In the genomic region with DNA sequence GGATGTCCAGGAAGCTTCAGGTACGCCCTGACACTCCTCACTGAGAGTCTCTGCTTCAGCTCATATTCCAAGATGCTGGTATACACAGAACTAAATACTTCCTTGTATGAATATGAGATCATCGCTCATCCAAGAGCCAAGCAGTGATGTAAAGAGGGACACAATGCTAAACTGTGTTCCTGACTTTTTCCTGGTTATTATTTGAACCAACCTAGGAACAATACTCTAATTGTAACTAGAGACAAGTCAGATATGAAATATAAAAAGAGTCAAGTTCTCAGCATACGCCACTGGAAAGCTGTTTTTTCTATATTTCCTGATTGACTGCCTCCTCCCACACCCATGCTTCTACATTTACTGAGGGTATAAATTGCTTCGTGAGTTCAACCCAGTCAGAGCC, we compare ENCODE assay signal across 21 mouse cellular contexts. TPM values are rescaled to one million over a fixed set of nuclear protein-coding genes. Genes with fewer than 3 reads are reported as not detected.
"Had no signal": no experiment of that assay in that cellular context is flagged by ENCODE, and none has a peak within 500 bp of the region (broad histone marks: within the 10 kb centered on the region; RNA-seq: fewer than 3 reads in every experiment).

A gene (plus strand): TSS at position 301 of the 400 bp plus-strand sequence.

- H3K4me1 ChIP-seq: midbrain, embryonic 10.5 days; midbrain, embryonic 12.5 days; neural tube, embryonic 13.5 days; neural tube, embryonic 15.5 days; stomach, embryonic 15.5 days had no signal

- DNase-seq: lung, adult 18-20 months; lung, embryonic 14.5 days; lung, postnatal 10 days; lung, postnatal 4 days; midbrain, embryonic 14.5 days; retina, postnatal 1 day; right cerebral cortex, adult 18-20 months; right cerebral cortex, postnatal 14 days; thymus, adult 18-20 months; thymus, postnatal 25 days had no signal

- H3K27ac ChIP-seq: liver, embryonic 14.5 days; midbrain, embryonic 10.5 days; midbrain, embryonic 12.5 days; neural tube, embryonic 13.5 days; neural tube, embryonic 15.5 days; stomach, embryonic 15.5 days; stomach, postnatal 0 days had no signal

- H3K9ac ChIP-seq: liver, embryonic 14.5 days; lung, embryonic 14.5 days; midbrain, embryonic 12.5 days; neural tube, embryonic 13.5 days; neural tube, embryonic 15.5 days; stomach, embryonic 15.5 days had no signal

- H3K4me3 ChIP-seq: midbrain, embryonic 10.5 days; midbrain, embryonic 12.5 days; myocyte; neural tube, embryonic 13.5 days; neural tube, embryonic 15.5 days; stomach, embryonic 15.5 days had no signal

- H3K9me3 ChIP-seq: midbrain, embryonic 10.5 days; midbrain, embryonic 12.5 days; neural tube, embryonic 13.5 days; neural tube, embryonic 15.5 days; stomach, embryonic 15.5 days had no signal

- H3K4me2 ChIP-seq: lung, embryonic 14.5 days; midbrain, embryonic 12.5 days; neural tube, embryonic 13.5 days; neural tube, embryonic 15.5 days; stomach, embryonic 15.5 days had no signal

- ATAC-seq: midbrain, embryonic 16.5 days had no signal

- H3K36me3 ChIP-seq: midbrain, embryonic 10.5 days; midbrain, embryonic 12.5 days; neural tube, embryonic 13.5 days; neural tube, embryonic 15.5 days; stomach, embryonic 15.5 days had no signal

- H3K27me3 ChIP-seq: midbrain, embryonic 12.5 days; neural tube, embryonic 13.5 days; neural tube, embryonic 15.5 days; stomach, embryonic 15.5 days had no signal

RNA-seq across cellular contexts. Expression of the gene that starts here (rescaled TPM):
- polyA plus RNA-seq: liver, embryonic 14.5 days; lung, embryonic 14.5 days; midbrain, embryonic 10.5 days; midbrain, embryonic 12.5 days; midbrain, embryonic 14.5 days; midbrain, embryonic 16.5 days; myocyte; neural tube, embryonic 11.5 days; neural tube, embryonic 13.5 days; neural tube, embryonic 15.5 days; spleen, adult 2 months had no signal
